Mouse (Mus musculus) small intestine, adult 2 months (tissue): ENCODE results near the gene Dab1.

Experiments used
- CTCF ChIP-seq: fragments of 200-500 bp; IDR thresholded peaks from 2 replicates; pipeline ENCODE4 v1.5.1; 2012; ENCODE audit warnings: low read depth, mild to moderate bottlenecking, control low read depth, inconsistent platforms, low read length, moderate library complexity, mixed read lengths; ENCODE audit not compliant: insufficient replicate concordance, insufficient read length; ENCODE audit errors: extremely low read depth
- POLR2A ChIP-seq: fragments of 200-500 bp; IDR thresholded peaks from 2 replicates; pipeline ENCODE4 v1.6.1; 2012; ENCODE audit warnings: low read depth, mild to moderate bottlenecking, control low read depth, inconsistent platforms, low read length, moderate library complexity

- no peak for TF ChIP-seq CTCF
- TF ChIP-seq POLR2A = no peak
These were observed 494.8 kb downstream of the Dab1 start for GRCm38 (mm10) chr4:104114006-104114361.
